Mouse (Mus musculus): ENCODE measurements around the gene Ldhd. TPM values are rescaled to one million over a fixed set of nuclear protein-coding genes. Genes with fewer than 3 reads are reported as not detected.

Ldhd gene
- polyA plus RNA-seq, 1 experiment from 2014 or later, result 5.6 TPM

DNA sequence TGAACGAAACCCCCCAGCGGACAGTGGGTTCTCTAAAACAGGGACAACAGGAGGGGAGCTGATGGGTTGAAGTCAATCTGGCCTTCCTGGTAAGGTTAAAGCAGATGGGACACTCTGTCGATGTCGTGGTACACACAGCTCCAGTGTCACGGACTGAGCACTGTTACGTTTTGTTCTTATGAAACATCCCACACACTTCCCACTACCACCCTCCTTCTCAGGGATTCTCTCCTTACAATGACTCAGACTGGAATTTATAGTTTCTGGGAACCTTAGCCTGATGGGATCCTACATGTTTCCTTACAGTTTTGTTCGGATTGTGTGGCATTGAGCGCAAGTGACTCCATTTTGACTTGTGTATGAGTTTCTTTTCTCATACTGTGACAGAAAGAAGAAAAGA, 1.4 kb upstream of the Ldhd start:
- H3K4me1 ChIP-seq (replicated peaks; ENCODE audit: control insufficient read depth, insufficient read depth), result no peaks in the 10 kb centered on the region
- WGBS, result 90% methylated on average over 8 of the region's 8 CpGs
- no peaks in the 10 kb centered on the region for H3K27me3 ChIP-seq (ENCODE audit: control insufficient read depth, insufficient read depth, low read length)
- H3K36me3 ChIP-seq (ENCODE audit: control insufficient read depth, insufficient read depth, low read length), result no peaks in the 10 kb centered on the region
- H3K4me2 ChIP-seq (replicated peaks; ENCODE audit: low read depth), result no peak overlapping the region
- no peak for TF ChIP-seq CTCF (IDR thresholded peaks at IDR 0.05; ENCODE audit: low read depth)
- TF ChIP-seq EP300 (optimal IDR thresholded peaks at IDR 0.05), result no peak
- ATAC-seq (ENCODE audit: low FRiP score, low TSS enrichment) (no peak), DNase-seq (ENCODE audit: low spot score) (no peak)
- H3K4me3 ChIP-seq (ENCODE audit: low read depth, low read length), result no peak overlapping the region
- no peak overlapping the region for H3K9ac ChIP-seq (ENCODE audit: low read length)
- no peaks in the 10 kb centered on the region for H3K9me3 ChIP-seq (ENCODE audit: control insufficient read depth, low read length)
- no peak overlapping the region for H3K27ac ChIP-seq (replicated peaks)

DNA sequence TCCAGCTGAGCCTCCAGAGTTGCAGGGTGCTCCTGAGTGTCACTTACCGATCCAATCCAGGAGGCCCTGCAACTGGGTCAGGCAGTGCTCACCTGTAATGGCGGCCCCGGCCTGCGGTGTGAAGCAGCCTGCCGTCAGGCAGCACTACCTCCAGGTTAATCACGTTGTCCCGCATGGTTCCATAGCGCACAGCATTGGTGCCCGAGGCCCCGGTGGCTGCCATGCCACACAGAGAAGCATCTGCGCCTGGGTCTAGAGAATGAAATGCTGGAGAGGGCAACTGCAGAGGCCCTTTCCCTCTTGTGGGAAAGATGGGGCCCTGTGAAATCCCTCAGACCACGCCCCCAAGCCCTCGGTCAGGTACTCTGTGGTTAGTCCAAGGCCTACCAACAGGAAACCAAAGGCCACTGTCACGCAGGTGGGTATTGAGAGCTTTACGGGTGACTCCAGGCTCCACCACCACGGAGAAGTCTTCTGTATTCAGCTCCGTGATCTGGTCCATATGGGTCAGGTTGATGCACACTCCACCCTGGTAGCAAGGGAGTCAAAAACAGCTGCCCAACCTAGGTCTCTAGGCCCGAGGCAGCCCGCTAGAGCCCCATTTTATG, 1.2 kb downstream of the Ldhd start:
- 86% methylated on average over 19 of the region's 19 CpGs for WGBS
- TF ChIP-seq EP300 (optimal IDR thresholded peaks at IDR 0.05) (no peak), CTCF (IDR thresholded peaks at IDR 0.05; ENCODE audit: low read depth) (no peak)
- no peaks in the 10 kb centered on the region for H3K27me3 ChIP-seq (ENCODE audit: control insufficient read depth, insufficient read depth, low read length)
- H3K4me1 ChIP-seq (replicated peaks; ENCODE audit: control insufficient read depth, insufficient read depth), result no peaks in the 10 kb centered on the region
- DNase-seq (ENCODE audit: low spot score) (no peak), ATAC-seq (ENCODE audit: low FRiP score, low TSS enrichment) (no peak)
- no peak overlapping the region for H3K9ac ChIP-seq (ENCODE audit: low read length)
- 0 out of 2 replicates have a peak, but pooled peaks cover 2% of the 10 kb centered on the region for H3K36me3 ChIP-seq (ENCODE audit: control insufficient read depth, insufficient read depth, low read length)
- no peaks in the 10 kb centered on the region for H3K9me3 ChIP-seq (ENCODE audit: control insufficient read depth, low read length)
- no peak overlapping the region for H3K27ac ChIP-seq (replicated peaks)
- no peak overlapping the region for H3K4me2 ChIP-seq (replicated peaks; ENCODE audit: low read depth)
- no peak overlapping the region for H3K4me3 ChIP-seq (ENCODE audit: low read depth, low read length)

DNA sequence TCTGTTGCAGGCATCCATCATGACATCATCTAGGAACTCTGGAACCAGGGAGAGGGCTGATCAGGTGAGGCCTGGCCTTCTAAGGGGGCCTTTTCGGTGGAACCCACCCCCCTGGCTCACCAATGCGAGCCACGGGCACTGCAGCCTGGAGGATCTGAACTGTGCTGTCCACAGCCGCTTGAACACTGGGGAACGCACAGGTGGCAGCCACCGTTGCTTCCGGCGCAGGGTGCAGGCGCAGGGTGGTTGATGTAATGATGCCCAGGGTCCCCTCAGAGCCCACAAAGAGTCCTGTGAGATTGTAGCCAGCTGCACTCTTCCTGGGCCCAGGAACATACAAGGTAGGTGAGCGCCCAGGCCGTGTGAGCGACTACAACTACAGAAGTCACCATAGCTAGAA, 1.8 kb downstream of the Ldhd start:
- no peaks in the 10 kb centered on the region for H3K4me1 ChIP-seq (replicated peaks; ENCODE audit: control insufficient read depth, insufficient read depth)
- no peak overlapping the region for H3K4me2 ChIP-seq (replicated peaks; ENCODE audit: low read depth)
- no peaks in the 10 kb centered on the region for H3K27me3 ChIP-seq (ENCODE audit: control insufficient read depth, insufficient read depth, low read length)
- H3K4me3 ChIP-seq (ENCODE audit: low read depth, low read length), result no peak overlapping the region
- DNase-seq (ENCODE audit: low spot score) (no peak), ATAC-seq (ENCODE audit: low FRiP score, low TSS enrichment) (no peak)
- no peak overlapping the region for H3K27ac ChIP-seq (replicated peaks)
- 90% methylated on average over 12 of the region's 12 CpGs for WGBS
- TF ChIP-seq EP300 (optimal IDR thresholded peaks at IDR 0.05), result no peak
- TF ChIP-seq CTCF (IDR thresholded peaks at IDR 0.05; ENCODE audit: low read depth), result no peak
- 0 out of 2 replicates have a peak, but pooled peaks cover 2% of the 10 kb centered on the region for H3K36me3 ChIP-seq (ENCODE audit: control insufficient read depth, insufficient read depth, low read length)
- no peaks in the 10 kb centered on the region for H3K9me3 ChIP-seq (ENCODE audit: control insufficient read depth, low read length)
- H3K9ac ChIP-seq (ENCODE audit: low read length), result no peak overlapping the region

GRCm38 (mm10) chr8:111627923-111628322, 2.3 kb downstream of the Ldhd start:
- Histone ChIP-seq H3K27me3 (ENCODE audit: control insufficient read depth, insufficient read depth, low read length) (no peaks in the 10 kb centered on the region), H3K36me3 (ENCODE audit: control insufficient read depth, insufficient read depth, low read length) (0 out of 2 replicates have a peak, but pooled peaks cover 2% of the 10 kb centered on the region), H3K27ac (replicated peaks) (no peak overlapping the region), H3K4me3 (ENCODE audit: low read depth, low read length) (no peak overlapping the region), H3K9me3 (ENCODE audit: control insufficient read depth, low read length) (no peaks in the 10 kb centered on the region), H3K4me1 (replicated peaks; ENCODE audit: control insufficient read depth, insufficient read depth) (no peaks in the 10 kb centered on the region), H3K9ac (ENCODE audit: low read length) (no peak overlapping the region), H3K4me2 (replicated peaks; ENCODE audit: low read depth) (no peak overlapping the region)
- no peak for TF ChIP-seq CTCF (IDR thresholded peaks at IDR 0.05; ENCODE audit: low read depth)
- no peak for DNase-seq (ENCODE audit: low spot score)
- 94% methylated on average over 9 of the region's 9 CpGs for WGBS
- ATAC-seq (ENCODE audit: low FRiP score, low TSS enrichment), result no peak

DNA sequence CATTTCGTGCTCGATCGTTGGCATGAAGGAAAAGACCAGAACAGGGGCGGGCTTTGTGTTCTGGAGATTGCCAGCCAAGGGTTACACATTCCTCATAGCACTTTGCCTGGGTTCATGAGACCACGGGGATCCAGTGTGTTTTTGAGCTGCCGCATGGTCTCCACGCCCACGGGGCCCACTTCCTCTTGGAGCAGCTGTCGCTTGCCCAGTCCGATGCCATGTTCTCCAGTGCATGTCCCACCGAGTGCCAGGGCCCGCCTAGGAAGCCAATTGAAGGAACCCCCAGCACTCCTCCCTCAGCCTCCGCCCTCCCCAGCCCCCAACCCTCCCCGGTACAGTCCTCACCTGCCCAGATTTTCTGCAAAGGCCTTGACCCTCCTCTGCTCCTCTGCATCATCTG, 3.2 kb downstream of the Ldhd start:
- Histone ChIP-seq H3K9ac (ENCODE audit: low read length) (no peak overlapping the region), H3K4me1 (replicated peaks; ENCODE audit: control insufficient read depth, insufficient read depth) (no peaks in the 10 kb centered on the region), H3K27ac (replicated peaks) (no peak overlapping the region), H3K9me3 (ENCODE audit: control insufficient read depth, low read length) (no peaks in the 10 kb centered on the region), H3K4me3 (ENCODE audit: low read depth, low read length) (no peak overlapping the region), H3K4me2 (replicated peaks; ENCODE audit: low read depth) (no peak overlapping the region), H3K27me3 (ENCODE audit: control insufficient read depth, insufficient read depth, low read length) (no peaks in the 10 kb centered on the region), H3K36me3 (ENCODE audit: control insufficient read depth, insufficient read depth, low read length) (peaks cover 3% of the 10 kb centered on the region; the same call in 1 of the 2 replicates)
- TF ChIP-seq EP300 (optimal IDR thresholded peaks at IDR 0.05) (no peak), CTCF (IDR thresholded peaks at IDR 0.05; ENCODE audit: low read depth) (no peak)
- WGBS, result 82% methylated on average over 13 of the region's 14 CpGs
- ATAC-seq (ENCODE audit: low FRiP score, low TSS enrichment), result no peak
- no peak for DNase-seq (ENCODE audit: low spot score)

GRCm38 (mm10) chr8:111626528-111626820, 3.7 kb downstream of the Ldhd start:
- H3K4me1 ChIP-seq (replicated peaks; ENCODE audit: control insufficient read depth, insufficient read depth), result no peaks in the 10 kb centered on the region
- H3K27ac ChIP-seq (replicated peaks), result no peak overlapping the region
- H3K4me3 ChIP-seq (ENCODE audit: low read depth, low read length), result no peak overlapping the region
- H3K27me3 ChIP-seq (ENCODE audit: control insufficient read depth, insufficient read depth, low read length), result no peaks in the 10 kb centered on the region
- ATAC-seq (ENCODE audit: low FRiP score, low TSS enrichment) (no peak), DNase-seq (ENCODE audit: low spot score) (no peak)
- peaks cover 5% of the 10 kb centered on the region; the same call in 1 of the 2 replicates for H3K36me3 ChIP-seq (ENCODE audit: control insufficient read depth, insufficient read depth, low read length)
- no peaks in the 10 kb centered on the region for H3K9me3 ChIP-seq (ENCODE audit: control insufficient read depth, low read length)
- TF ChIP-seq CTCF (IDR thresholded peaks at IDR 0.05; ENCODE audit: low read depth), result no peak
- TF ChIP-seq EP300 (optimal IDR thresholded peaks at IDR 0.05), result no peak
- H3K9ac ChIP-seq (ENCODE audit: low read length), result no peak overlapping the region
- WGBS, result 43% methylated on average over 8 of the region's 8 CpGs
- no peak overlapping the region for H3K4me2 ChIP-seq (replicated peaks; ENCODE audit: low read depth)
